Mouse (Mus musculus): ENCODE data around the gene Trip10. TPM values are rescaled to one million over a fixed set of nuclear protein-coding genes. Genes with fewer than 3 reads are reported as not detected.

Gene Trip10
- 10.4 and 11.6 TPM in 2 replicates for polyA plus RNA-seq (2015; fragmentation: Nextera tagmentation; extraction: Ambion mirVana)

DNA sequence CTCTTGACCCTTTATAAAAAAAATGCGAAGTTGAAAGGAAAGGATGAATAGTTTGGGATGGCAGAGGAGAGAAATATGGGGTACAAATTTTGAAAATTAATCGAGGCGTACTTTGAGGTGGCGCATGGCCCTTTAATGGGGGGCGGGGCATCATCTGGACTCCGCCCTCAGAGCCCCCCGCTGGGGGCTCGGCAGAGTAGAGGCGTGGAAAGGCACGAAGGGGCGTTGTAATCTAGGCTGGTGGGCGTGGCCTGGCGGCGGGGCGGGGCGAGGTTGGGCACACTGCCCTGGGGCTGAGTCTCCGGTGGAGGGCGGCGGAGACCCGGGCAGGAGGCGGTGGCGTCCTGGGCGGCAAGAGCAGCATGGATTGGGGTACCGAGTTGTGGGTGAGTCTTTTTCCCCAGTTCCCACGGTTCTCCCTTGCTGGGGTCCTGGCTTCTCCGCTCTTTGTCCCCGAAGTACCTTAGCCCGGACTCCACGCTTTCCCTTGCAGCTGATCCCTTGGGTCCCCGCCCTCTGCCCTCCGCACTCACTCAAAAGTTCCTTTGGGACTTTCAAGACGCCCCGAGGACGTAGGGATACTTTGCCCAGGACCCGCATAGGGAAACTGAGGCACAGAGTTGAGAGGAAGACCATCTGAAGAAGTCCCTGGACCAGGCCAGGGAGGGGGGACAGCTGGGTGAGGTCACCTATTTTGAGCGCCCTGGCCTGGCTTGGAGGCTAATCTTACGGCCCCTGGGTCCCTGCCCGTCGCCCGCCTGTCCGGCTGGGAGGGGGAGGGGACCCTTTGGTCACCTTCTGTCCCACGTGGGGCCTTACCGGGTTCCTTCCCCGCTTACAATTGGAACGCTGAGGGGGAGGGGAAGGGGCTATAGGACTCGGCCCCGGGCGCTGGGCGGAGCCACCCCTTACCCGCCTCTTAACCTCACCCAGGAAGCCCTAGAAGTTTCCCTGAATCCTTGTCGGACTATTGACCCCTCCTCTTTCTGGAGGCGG lies at the start of gene Trip10:
Trip10 (plus strand) TSS at position 270 of the 996 bp plus-strand sequence.
- no peak for ATAC-seq (ENCODE audit: low FRiP score, low read depth)
- under 1% methylated on average over 50 of the region's 52 CpGs for WGBS
- Histone ChIP-seq H3K36me3 (no peaks in the 10 kb centered on the region), H3K4me1 (replicated peaks) (peaks cover 40% of the 10 kb centered on the region), H3K27me3 (no peaks in the 10 kb centered on the region), H3K4me2 (peak within 1 kb of the TSS; percentile 83), H3K27ac (replicated peaks) (peak within 1 kb of the TSS; percentile 85), H3K9me3 (no peaks in the 10 kb centered on the region), H3K4me3 (peak within 1 kb of the TSS; percentile 68), H3K9ac (peak within 1 kb of the TSS; percentile 48)

GRCm38 (mm10) chr17:57201841-57202724 lies 47.2 kb upstream of the Trip10 start:
- H3K9ac ChIP-seq, result no peak overlapping the region
- no peaks in the 10 kb centered on the region for H3K36me3 ChIP-seq
- H3K4me1 ChIP-seq (replicated peaks), result no peaks in the 10 kb centered on the region
- no peak overlapping the region for H3K27ac ChIP-seq (replicated peaks)
- no peaks in the 10 kb centered on the region for H3K27me3 ChIP-seq
- 87% methylated on average over 10 of the region's 10 CpGs for WGBS
- no peak for ATAC-seq (ENCODE audit: low FRiP score, low read depth)
- no peak overlapping the region for H3K4me2 ChIP-seq
- no peaks in the 10 kb centered on the region for H3K9me3 ChIP-seq
- H3K4me3 ChIP-seq, result no peak overlapping the region

GRCm38 (mm10) chr17:57207938-57208337 lies 41.3 kb upstream of the Trip10 start:
- ATAC-seq (ENCODE audit: low FRiP score, low read depth), result no peak
- Histone ChIP-seq H3K9ac (no peak overlapping the region), H3K4me3 (no peak overlapping the region), H3K36me3 (no peaks in the 10 kb centered on the region), H3K27ac (replicated peaks) (no peak overlapping the region), H3K4me2 (no peak overlapping the region), H3K27me3 (no peaks in the 10 kb centered on the region), H3K9me3 (no peaks in the 10 kb centered on the region), H3K4me1 (replicated peaks) (no peaks in the 10 kb centered on the region)
- WGBS, result 88% methylated on average over 3 of the region's 3 CpGs

- no peak overlapping the region for H3K4me3 ChIP-seq
- H3K27ac ChIP-seq (replicated peaks), result no peak overlapping the region
- H3K9ac ChIP-seq, result no peak overlapping the region
- 83% methylated on average over 4 of the region's 4 CpGs for WGBS
- ATAC-seq (ENCODE audit: low FRiP score, low read depth), result no peak
- no peaks in the 10 kb centered on the region for H3K9me3 ChIP-seq
- no peaks in the 10 kb centered on the region for H3K36me3 ChIP-seq
- no peaks in the 10 kb centered on the region for H3K27me3 ChIP-seq
- no peaks in the 10 kb centered on the region for H3K4me1 ChIP-seq (replicated peaks)
- H3K4me2 ChIP-seq, result no peak overlapping the region
Measured at GRCm38 (mm10) chr17:57209330-57209729, 39.9 kb upstream of the Trip10 start.

DNA sequence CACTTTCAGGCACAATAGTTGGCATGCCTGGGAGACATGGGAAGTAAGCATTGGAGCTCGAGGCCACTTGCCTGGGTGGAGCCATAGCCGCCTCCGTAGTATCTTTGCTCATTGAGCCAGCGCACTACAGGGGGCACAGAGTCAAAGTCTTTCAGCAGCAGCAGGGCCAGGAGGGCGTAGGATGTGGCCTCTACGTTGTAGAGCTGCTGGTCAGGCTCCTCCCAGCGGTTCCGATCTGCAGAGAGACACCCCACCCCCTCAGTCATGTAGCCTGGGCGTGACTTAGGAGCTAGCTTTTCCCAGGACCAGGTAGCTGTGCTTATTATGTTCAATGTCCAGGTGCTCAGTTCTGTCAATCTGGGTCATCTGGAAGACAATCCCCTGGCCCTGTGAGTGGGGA lies 37.8 kb upstream of the Trip10 start:
- no peaks in the 10 kb centered on the region for H3K36me3 ChIP-seq
- H3K27ac ChIP-seq (replicated peaks), result no peak overlapping the region
- no peaks in the 10 kb centered on the region for H3K4me1 ChIP-seq (replicated peaks)
- H3K9me3 ChIP-seq, result no peaks in the 10 kb centered on the region
- 58% methylated on average over 9 of the region's 9 CpGs for WGBS
- H3K27me3 ChIP-seq, result no peaks in the 10 kb centered on the region
- no peak overlapping the region for H3K4me2 ChIP-seq
- H3K4me3 ChIP-seq, result no peak overlapping the region
- no peak overlapping the region for H3K9ac ChIP-seq
- no peak for ATAC-seq (ENCODE audit: low FRiP score, low read depth)

- Histone ChIP-seq H3K4me2 (peak overlapping the region; percentile 41), H3K9me3 (no peaks in the 10 kb centered on the region), H3K9ac (no peak overlapping the region), H3K27me3 (no peaks in the 10 kb centered on the region), H3K4me1 (replicated peaks) (no peaks in the 10 kb centered on the region), H3K27ac (replicated peaks) (no peak overlapping the region), H3K36me3 (no peaks in the 10 kb centered on the region), H3K4me3 (no peak overlapping the region)
- 40% methylated on average over 13 of the region's 13 CpGs for WGBS
- ATAC-seq (ENCODE audit: low FRiP score, low read depth), result peak; percentile 86
Measured at GRCm38 (mm10) chr17:57214676-57215387, 34.4 kb upstream of the Trip10 start.

GRCm38 (mm10) chr17:57218335-57218900 lies 30.8 kb upstream of the Trip10 start:
- Histone ChIP-seq H3K27me3 (no peaks in the 10 kb centered on the region), H3K9ac (no peak overlapping the region), H3K36me3 (no peaks in the 10 kb centered on the region), H3K4me2 (no peak overlapping the region), H3K4me1 (replicated peaks) (no peaks in the 10 kb centered on the region), H3K27ac (replicated peaks) (no peak overlapping the region), H3K4me3 (no peak overlapping the region), H3K9me3 (no peaks in the 10 kb centered on the region)
- WGBS, result 75% methylated on average over 12 of the region's 12 CpGs
- no peak for ATAC-seq (ENCODE audit: low FRiP score, low read depth)

GRCm38 (mm10) chr17:57219167-57219883 lies 29.9 kb upstream of the Trip10 start:
- H3K4me3 ChIP-seq, result no peak overlapping the region
- H3K27me3 ChIP-seq, result no peaks in the 10 kb centered on the region
- WGBS, result 23% methylated on average over 11 of the region's 11 CpGs
- H3K27ac ChIP-seq (replicated peaks), result no peak overlapping the region
- no peak for ATAC-seq (ENCODE audit: low FRiP score, low read depth)
- no peak overlapping the region for H3K4me2 ChIP-seq
- H3K9ac ChIP-seq, result no peak overlapping the region
- no peaks in the 10 kb centered on the region for H3K4me1 ChIP-seq (replicated peaks)
- H3K36me3 ChIP-seq, result no peaks in the 10 kb centered on the region
- no peaks in the 10 kb centered on the region for H3K9me3 ChIP-seq

DNA sequence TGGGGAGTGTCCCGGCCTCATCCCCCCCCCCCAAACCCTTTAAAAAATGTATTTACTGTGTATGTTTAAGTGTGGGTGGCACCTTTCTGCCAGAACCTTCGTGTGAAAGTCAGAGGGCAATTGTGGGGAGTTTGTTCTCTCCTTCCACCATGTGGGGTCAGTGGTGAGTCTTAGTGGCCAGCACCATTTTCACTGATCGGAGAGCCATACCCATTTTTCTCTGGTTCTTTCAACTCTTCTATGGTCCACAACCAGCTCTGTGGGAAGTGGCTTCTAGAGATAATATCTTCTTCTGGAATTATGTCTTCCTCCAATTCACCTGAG lies 29.4 kb upstream of the Trip10 start:
- Histone ChIP-seq H3K27me3 (0 out of 2 replicates have a peak, but pooled peaks cover 1% of the 10 kb centered on the region), H3K4me3 (no peak overlapping the region), H3K9me3 (no peaks in the 10 kb centered on the region), H3K36me3 (no peaks in the 10 kb centered on the region), H3K4me1 (replicated peaks) (no peaks in the 10 kb centered on the region), H3K27ac (replicated peaks) (no peak overlapping the region), H3K9ac (no peak overlapping the region), H3K4me2 (no peak overlapping the region)
- 21% methylated on average over 3 of the region's 3 CpGs for WGBS
- no peak for ATAC-seq (ENCODE audit: low FRiP score, low read depth)

DNA sequence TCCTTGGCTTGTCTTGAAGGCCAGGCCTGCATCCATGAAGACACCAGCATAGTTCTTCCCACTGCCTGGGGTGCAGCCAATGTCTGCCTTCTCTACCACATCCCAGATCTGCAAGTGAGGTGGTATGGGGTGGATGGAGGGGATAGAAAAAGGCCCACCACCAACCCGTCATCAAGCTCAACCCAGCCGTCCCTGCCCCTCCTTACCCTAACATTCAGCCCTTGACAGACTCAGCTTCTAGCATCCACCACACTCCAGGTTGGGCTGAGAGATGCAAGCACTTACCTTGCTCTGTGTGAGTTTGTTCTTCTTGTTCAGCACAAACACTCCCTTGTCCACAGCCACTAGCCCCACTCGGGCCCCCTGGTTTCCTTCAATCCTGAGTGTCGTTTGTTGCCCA lies 27.3 kb upstream of the Trip10 start:
- no peak overlapping the region for H3K4me2 ChIP-seq
- no peak overlapping the region for H3K9ac ChIP-seq
- no peaks in the 10 kb centered on the region for H3K4me1 ChIP-seq (replicated peaks)
- no peak overlapping the region for H3K4me3 ChIP-seq
- 84% methylated on average over 4 of the region's 4 CpGs for WGBS
- H3K27me3 ChIP-seq, result 0 out of 2 replicates have a peak, but pooled peaks cover 3% of the 10 kb centered on the region
- H3K9me3 ChIP-seq, result no peaks in the 10 kb centered on the region
- no peak overlapping the region for H3K27ac ChIP-seq (replicated peaks)
- H3K36me3 ChIP-seq, result no peaks in the 10 kb centered on the region
- ATAC-seq (ENCODE audit: low FRiP score, low read depth), result no peak

DNA sequence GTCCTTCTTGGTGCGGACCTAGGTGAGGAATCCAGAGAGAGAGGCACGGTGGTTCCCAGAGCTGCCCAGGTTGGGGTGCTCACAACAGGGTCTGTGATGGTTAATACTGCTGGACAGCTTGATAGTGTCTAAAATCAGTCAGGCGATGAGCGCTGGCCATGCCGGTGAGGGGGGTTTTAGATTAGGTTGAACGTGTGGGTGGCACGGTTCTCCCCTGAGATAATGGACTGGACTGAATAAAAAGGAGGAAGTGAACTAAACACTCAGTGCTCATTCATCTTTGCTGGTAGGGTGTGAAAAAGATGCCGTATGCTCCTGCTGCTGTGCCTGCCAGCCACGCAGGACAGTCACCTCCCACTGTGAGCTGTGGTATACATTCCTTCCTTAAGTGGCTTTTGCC lies 25.9 kb upstream of the Trip10 start:
- Histone ChIP-seq H3K27ac (replicated peaks) (no peak overlapping the region), H3K9ac (no peak overlapping the region), H3K4me2 (no peak overlapping the region), H3K27me3 (0 out of 2 replicates have a peak, but pooled peaks cover 3% of the 10 kb centered on the region), H3K9me3 (no peaks in the 10 kb centered on the region), H3K4me3 (no peak overlapping the region), H3K36me3 (no peaks in the 10 kb centered on the region), H3K4me1 (replicated peaks) (no peaks in the 10 kb centered on the region)
- ATAC-seq (ENCODE audit: low FRiP score, low read depth), result no peak
- WGBS, result 78% methylated on average over 9 of the region's 9 CpGs
